Mouse (Mus musculus) 416B (cell line): ENCODE measurements around the gene Entpd6.
A peak's percentile ranks its signal among the peaks of the same experiment; 100 is the strongest.

Experiments used
- DNase-seq: peaks from one replicate; pipeline ENCODE4 v3.0.0; 2011; ENCODE audit warnings: low read depth

Entpd6 gene

DNA sequence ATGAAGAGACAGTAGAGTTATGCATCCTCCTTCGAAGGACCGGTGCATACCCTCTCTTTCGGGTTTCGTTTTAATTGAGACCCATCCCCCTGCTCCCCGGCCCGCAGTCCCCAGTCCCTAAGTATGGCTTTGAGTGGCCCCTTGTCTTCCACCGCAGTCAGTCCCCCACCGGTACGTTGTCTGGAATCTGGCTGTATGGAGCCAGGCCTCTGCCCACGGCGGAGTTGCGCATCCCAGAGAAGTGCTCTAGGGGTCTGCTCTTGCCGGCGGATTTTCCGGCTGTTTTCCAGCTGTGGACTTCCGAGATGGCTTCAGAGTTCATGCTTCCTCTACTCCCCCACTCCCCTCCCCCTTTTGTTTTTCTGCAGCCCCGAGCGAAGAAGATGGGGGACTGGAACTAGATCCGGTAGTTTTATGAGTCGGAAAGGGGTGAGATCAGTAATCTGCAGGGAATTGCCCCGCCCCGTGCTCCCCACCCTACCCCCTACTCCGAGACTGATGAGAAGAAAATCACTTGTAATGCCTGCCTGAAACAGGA is 38.5 kb downstream of the Entpd6 start:
- DNase-seq: peak; percentile 32

DNA sequence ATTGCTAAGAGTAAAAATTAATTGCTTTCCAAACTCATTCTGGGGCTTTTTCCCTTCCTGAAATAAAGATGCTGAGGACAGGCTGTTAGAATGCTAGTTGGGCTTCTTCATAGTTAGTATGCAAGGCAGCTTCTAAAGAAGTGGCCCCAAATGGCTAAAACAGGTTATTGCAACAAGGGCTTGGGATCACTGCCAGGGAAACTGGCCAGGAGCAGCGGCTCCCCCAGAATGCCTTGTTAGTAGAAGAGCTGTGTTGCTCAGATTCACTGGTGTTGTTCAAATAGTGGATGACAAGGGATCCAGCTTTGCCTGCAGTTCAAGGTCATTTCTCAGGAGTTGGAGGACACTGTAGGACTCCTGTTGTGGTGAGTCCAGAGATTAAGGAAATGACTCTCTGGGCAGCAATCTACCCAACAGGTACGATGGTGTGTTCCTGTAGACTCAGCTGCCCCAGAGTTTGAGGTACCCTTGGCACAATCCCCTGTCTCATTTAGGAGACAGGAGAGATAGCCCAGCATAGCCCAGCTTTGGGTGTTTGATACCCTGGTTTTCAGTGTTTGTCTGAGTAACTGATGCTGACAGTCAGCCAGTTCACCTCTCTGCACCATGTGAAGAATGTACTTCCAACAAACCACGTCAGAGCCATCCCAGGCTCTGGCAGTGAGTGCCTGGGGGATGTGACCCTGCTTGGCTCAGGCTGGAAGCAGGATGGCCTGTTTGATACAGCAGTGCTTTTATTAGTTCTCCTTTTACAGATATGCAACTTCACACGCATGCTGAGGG is 40.1 kb downstream of the Entpd6 start:
- peak; percentile 51 for DNase-seq

DNA sequence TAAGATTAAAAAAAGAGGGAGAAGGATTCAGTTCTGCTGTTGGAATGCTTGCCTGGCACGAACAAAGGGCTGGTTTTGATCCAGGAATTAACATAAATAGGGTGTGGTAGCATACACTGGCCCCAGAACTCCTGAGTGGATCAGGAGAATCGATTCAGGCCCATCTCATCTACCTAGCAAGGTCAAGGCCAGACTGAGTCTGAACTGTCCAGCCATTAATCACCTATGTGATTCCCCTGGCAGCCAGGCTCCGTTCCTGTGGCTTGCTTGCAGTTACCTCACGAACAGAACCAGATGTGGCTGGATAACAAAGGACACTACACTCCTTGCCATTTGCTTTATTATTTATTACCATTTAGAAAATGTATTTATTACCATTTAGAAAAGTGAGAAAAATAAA is 44.5 kb downstream of the Entpd6 start:
- no peak for DNase-seq

DNA sequence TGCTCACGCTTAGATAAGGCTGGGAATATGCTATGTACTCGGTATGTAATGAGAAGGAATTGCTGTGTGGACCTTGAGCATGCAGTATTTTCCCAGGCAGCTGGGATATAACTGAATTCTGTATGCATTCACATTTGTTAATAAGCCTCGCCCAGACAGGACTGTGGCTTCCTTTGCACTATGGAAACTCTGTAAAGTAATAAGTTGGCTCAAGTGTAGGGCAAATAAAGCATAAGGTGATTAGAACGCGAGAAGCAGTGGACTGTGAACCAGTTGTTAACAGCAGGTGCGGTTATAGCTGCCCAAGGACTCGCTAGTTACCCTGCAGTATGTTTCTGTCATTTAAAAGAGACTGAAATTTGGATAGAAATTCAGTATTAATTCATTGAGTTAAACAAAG is 49.2 kb downstream of the Entpd6 start:
- no peak for DNase-seq

DNA sequence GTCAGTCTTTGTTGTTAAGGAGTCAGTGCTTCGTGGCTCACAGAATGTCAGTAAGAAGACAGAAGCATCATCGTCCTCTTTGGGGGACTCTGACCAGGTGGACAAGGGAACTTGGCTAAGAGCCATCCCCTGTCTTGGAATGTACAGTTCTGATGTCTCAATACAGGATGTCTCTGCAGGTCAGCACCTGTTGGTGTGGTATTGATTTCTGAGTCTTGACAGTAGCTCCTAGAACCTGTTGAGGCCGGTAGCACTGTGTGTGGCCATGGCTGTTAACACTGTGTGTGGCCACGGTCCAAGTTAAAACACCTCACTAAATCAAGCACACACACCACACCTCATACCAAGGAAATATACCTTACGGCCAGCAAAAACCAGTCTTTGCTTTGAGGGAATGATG is 51.8 kb downstream of the Entpd6 start:
- no peak for DNase-seq

DNA sequence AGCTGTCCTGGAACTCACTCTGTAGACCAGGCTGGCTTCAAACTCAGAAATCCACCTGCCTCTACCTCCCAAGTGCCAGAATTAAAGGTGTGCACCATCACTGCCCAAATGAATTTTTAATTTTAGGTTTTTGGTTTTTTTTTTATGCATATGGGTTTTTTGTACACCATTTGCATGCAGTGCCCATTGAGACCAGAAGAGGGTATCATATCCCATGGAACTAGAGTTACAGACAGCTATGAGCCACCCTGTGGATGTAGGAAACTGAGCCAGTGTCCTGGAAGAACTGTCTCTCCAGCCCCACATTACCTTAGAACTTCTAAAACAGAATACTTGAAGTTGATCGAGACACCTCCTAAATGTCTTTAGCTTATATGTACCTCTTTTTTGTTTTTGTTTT is 54.2 kb downstream of the Entpd6 start:
- peak; percentile 56 for DNase-seq

DNA sequence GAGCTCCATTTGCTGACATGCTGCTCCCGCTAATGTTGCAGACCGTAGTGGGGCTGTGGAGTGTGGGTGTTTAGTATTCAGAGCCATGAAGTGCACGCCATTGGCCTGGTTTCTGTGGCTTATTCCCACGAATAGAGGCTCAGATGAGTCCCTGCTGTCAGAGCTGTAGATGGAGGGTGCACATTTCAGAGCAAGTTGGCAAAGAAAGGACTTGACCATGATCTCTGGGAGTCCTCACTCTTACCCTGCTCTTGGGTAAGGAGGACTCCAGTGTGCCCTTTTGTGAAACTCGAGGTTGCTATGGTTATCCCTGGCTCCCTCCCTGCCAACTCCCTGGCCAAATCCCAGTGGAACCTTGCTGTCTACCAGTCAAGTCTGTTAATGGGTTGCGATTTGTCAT is 59.5 kb downstream of the Entpd6 start:
- no peak for DNase-seq

DNA sequence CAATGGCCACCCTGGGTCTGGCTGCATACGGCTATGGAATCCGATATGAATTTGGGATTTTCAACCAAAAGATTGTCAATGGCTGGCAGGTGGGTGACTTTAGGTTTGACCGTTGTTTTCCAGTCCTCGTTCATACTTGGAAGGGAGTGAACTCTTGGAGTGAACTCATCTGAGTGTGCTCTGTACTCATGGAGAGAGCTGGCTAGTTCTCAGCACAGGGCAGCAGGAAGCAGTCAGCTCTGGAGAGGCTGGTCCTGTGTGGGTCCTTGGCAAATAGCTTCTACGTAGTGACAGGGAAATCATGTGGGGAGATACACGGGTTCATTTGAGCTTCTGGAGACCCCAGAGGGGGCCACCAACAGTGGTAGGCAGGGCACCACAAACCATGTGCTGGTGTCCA is 60.0 kb downstream of the Entpd6 start:
- no peak for DNase-seq

DNA sequence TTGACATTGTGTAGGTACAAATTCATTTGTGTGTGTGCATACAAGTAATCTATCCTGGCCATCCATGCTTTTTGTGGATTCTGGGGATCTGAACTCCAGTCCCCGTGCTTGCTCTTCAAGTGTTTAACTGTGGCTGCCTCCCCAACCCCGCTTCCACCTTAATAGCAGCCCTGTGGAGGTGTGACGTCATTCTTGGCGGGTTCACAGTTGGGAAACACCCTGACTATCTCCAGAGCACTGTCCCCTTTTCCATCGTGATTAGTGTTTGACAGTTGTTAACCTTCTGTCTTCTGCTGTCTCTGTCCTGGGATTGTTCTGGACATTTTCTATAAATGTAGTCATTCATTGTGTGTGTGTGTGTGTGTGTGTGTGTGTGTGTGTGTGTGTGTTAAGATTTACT is 61.8 kb downstream of the Entpd6 start:
- no peak for DNase-seq

DNA sequence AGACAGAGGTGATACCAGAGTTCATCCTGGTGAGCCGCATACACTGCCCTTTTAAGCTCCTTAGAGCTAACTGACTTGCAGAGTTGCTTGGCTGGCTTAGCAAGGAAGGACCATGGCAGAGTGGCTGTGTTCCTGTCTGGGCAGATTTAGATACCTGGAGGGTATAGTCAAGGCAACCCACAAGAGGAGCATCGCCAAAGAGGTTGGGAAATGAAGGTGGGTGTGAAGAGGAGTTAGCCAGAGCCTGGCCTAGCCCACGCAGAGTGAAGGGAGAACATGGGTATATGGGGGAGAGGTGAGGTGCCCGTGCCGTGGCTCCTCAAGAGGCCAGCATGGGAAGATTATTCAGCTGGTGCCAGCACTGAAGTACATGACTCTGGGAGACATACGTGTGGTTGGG is 64.0 kb downstream of the Entpd6 start:
- DNase-seq: no peak

DNA sequence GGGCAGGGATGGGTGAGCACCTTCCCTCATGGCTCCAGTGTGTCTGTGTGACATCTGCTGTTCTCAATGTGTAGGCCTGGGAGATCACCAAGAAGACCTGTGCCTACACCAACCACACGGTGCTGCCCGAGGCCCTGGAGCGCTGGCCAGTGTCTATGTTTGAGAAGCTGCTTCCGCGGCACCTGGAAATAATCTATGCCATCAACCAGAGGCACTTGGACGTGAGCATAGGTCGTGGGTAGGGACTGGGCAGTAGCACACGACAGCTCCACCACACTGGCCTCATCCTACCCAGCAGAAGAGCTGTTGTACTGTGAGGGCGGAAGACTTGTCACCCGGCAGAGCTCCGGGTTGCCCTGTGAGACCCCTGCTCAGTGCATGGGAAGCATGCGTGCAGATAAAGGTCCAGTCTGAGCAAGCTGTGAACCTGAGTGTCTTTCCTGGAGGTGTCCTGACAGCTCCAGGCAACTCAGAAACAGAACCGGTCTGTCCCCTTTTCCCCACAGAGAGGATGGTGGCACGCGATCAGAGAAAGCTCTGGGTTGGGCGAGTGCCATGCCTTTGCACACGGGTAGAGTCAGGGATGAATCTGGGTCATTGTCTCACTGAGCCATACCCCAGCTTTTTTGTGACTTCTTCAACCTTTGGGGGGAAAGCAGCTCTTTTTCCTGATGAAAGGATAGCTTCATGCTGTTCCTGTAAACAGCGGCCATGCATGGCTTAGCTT is 68.0 kb downstream of the Entpd6 start:
- no peak for DNase-seq

DNA sequence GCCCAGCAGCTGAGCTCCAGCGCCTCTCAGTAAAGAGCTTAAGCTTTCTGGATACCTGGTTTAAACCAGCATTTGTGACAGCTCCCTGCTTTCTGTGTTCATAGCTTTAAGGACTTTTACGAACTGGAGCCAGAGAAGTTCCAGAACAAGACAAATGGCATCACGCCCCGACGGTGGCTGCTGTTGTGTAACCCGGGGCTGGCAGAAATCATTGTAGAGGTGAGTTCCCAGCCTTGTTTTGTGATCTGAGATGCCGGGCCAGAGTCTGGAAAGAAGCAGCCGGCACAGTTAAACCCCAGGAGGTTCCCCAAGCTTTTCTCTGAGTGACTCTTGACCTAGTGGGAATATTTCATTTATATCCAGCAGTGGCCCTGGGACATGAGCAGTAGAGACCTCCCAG is 69.9 kb downstream of the Entpd6 start:
- no peak for DNase-seq

DNA sequence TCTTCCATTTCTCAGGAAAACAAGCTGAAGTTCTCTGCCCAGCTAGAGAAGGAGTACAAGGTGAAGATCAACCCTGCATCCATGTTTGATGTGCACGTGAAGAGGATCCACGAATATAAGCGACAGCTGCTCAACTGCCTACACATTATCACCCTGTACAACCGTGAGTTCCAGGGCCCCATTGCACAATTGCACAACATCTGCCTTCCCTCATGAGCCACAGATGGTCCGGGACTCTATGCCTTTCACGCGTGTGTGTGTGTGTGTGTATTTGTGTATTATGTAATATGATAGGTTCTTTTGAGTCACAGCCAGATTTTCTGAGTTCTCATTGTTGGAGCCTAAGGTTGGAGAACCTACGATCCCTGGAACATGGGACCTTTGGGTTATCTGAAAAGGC is 71.9 kb downstream of the Entpd6 start:
- DNase-seq: peak; percentile 21
